Mouse (Mus musculus): ENCODE data around the gene Ntng1. TPM values are rescaled to one million over a fixed set of nuclear protein-coding genes. Genes with fewer than 3 reads are reported as not detected.

Ntng1 gene
- polyA plus RNA-seq, 1 experiment: 0.05 TPM

GRCm38 (mm10) chr3:109917077-109917476 lies 226.7 kb downstream of the Ntng1 start:
- no peak overlapping the region for H3K4me3 ChIP-seq (ENCODE audit: extremely low read depth, insufficient read depth, insufficient read length)
- no peaks in the 10 kb centered on the region for H3K36me3 ChIP-seq (ENCODE audit: control insufficient read depth, insufficient read depth, low read length)
- H3K4me1 ChIP-seq (ENCODE audit: control insufficient read depth, insufficient read depth, insufficient read length): no peaks in the 10 kb centered on the region
- no peak for DNase-seq (ENCODE audit: low read depth in 1 of 2, low spot score in 2 of 2)
- H3K27ac ChIP-seq (ENCODE audit: insufficient read depth, low read length): no peak overlapping the region
- 90% methylated on average over 4 of the region's 4 CpGs for WGBS
- H3K27me3 ChIP-seq (ENCODE audit: control insufficient read depth, insufficient read depth, low read length): no peaks in the 10 kb centered on the region
- TF ChIP-seq CTCF (IDR thresholded peaks at IDR 0.05; ENCODE audit: extremely low read depth, insufficient read depth, insufficient read length, insufficient replicate concordance) (no peak), POLR2A (IDR thresholded peaks at IDR 0.05; ENCODE audit: low read depth, low read length) (no peak)

- Histone ChIP-seq H3K27ac (ENCODE audit: insufficient read depth, low read length) (no peak overlapping the region), H3K36me3 (ENCODE audit: control insufficient read depth, insufficient read depth, low read length) (no peaks in the 10 kb centered on the region), H3K4me1 (ENCODE audit: control insufficient read depth, insufficient read depth, insufficient read length) (no peaks in the 10 kb centered on the region), H3K4me3 (ENCODE audit: extremely low read depth, insufficient read depth, insufficient read length) (no peak overlapping the region), H3K27me3 (ENCODE audit: control insufficient read depth, insufficient read depth, low read length) (no peaks in the 10 kb centered on the region)
- 82% methylated on average over 5 of the region's 5 CpGs for WGBS
- TF ChIP-seq CTCF (IDR thresholded peaks at IDR 0.05; ENCODE audit: extremely low read depth, insufficient read depth, insufficient read length, insufficient replicate concordance): no peak
- TF ChIP-seq POLR2A (IDR thresholded peaks at IDR 0.05; ENCODE audit: low read depth, low read length): no peak
- no peak for DNase-seq (ENCODE audit: low read depth in 1 of 2, low spot score in 2 of 2)
Observed at GRCm38 (mm10) chr3:109914226-109914625, 229.6 kb downstream of the Ntng1 start.

GRCm38 (mm10) chr3:109890600-109890999 lies 253.2 kb downstream of the Ntng1 start:
- no peak for DNase-seq (ENCODE audit: low read depth in 1 of 2, low spot score in 2 of 2)
- Histone ChIP-seq H3K27ac (ENCODE audit: insufficient read depth, low read length) (no peak overlapping the region), H3K27me3 (ENCODE audit: control insufficient read depth, insufficient read depth, low read length) (no peaks in the 10 kb centered on the region), H3K4me1 (ENCODE audit: control insufficient read depth, insufficient read depth, insufficient read length) (no peaks in the 10 kb centered on the region), H3K36me3 (ENCODE audit: control insufficient read depth, insufficient read depth, low read length) (no peaks in the 10 kb centered on the region), H3K4me3 (ENCODE audit: extremely low read depth, insufficient read depth, insufficient read length) (no peak overlapping the region)
- TF ChIP-seq POLR2A (IDR thresholded peaks at IDR 0.05; ENCODE audit: low read depth, low read length) (no peak), CTCF (IDR thresholded peaks at IDR 0.05; ENCODE audit: extremely low read depth, insufficient read depth, insufficient read length, insufficient replicate concordance) (no peak)
- WGBS: 64% methylated on average over 1 of the region's 1 CpGs

- Histone ChIP-seq H3K4me1 (ENCODE audit: control insufficient read depth, insufficient read depth, insufficient read length) (no peaks in the 10 kb centered on the region), H3K4me3 (ENCODE audit: extremely low read depth, insufficient read depth, insufficient read length) (no peak overlapping the region), H3K27ac (ENCODE audit: insufficient read depth, low read length) (no peak overlapping the region), H3K27me3 (ENCODE audit: control insufficient read depth, insufficient read depth, low read length) (no peaks in the 10 kb centered on the region), H3K36me3 (ENCODE audit: control insufficient read depth, insufficient read depth, low read length) (no peaks in the 10 kb centered on the region)
- WGBS: 82% methylated on average over 4 of the region's 4 CpGs
- no peak for DNase-seq (ENCODE audit: low read depth in 1 of 2, low spot score in 2 of 2)
- no peak for TF ChIP-seq CTCF (IDR thresholded peaks at IDR 0.05; ENCODE audit: extremely low read depth, insufficient read depth, insufficient read length, insufficient replicate concordance)
Observed at GRCm38 (mm10) chr3:109885672-109886071, 258.1 kb downstream of the Ntng1 start.

GRCm38 (mm10) chr3:109879061-109879460 lies 264.8 kb downstream of the Ntng1 start:
- WGBS: 84% methylated on average over 4 of the region's 4 CpGs
- DNase-seq (ENCODE audit: low read depth in 1 of 2, low spot score in 2 of 2): no peak
- Histone ChIP-seq H3K27me3 (ENCODE audit: control insufficient read depth, insufficient read depth, low read length) (no peaks in the 10 kb centered on the region), H3K4me1 (ENCODE audit: control insufficient read depth, insufficient read depth, insufficient read length) (no peaks in the 10 kb centered on the region), H3K27ac (ENCODE audit: insufficient read depth, low read length) (no peak overlapping the region), H3K36me3 (ENCODE audit: control insufficient read depth, insufficient read depth, low read length) (no peaks in the 10 kb centered on the region), H3K4me3 (ENCODE audit: extremely low read depth, insufficient read depth, insufficient read length) (no peak overlapping the region)
- TF ChIP-seq POLR2A (IDR thresholded peaks at IDR 0.05; ENCODE audit: low read depth, low read length): no peak

- H3K4me1 ChIP-seq (ENCODE audit: control insufficient read depth, insufficient read depth, insufficient read length): no peaks in the 10 kb centered on the region
- no peak for DNase-seq (ENCODE audit: low read depth in 1 of 2, low spot score in 2 of 2)
Observed at GRCm38 (mm10) chr3:109871986-109872385, 271.8 kb downstream of the Ntng1 start.

GRCm38 (mm10) chr3:109858276-109858675 lies 285.5 kb downstream of the Ntng1 start:
- Histone ChIP-seq H3K4me3 (ENCODE audit: extremely low read depth, insufficient read depth, insufficient read length) (no peak overlapping the region), H3K36me3 (ENCODE audit: control insufficient read depth, insufficient read depth, low read length) (no peaks in the 10 kb centered on the region), H3K27me3 (ENCODE audit: control insufficient read depth, insufficient read depth, low read length) (no peaks in the 10 kb centered on the region), H3K27ac (ENCODE audit: insufficient read depth, low read length) (no peak overlapping the region), H3K4me1 (ENCODE audit: control insufficient read depth, insufficient read depth, insufficient read length) (no peaks in the 10 kb centered on the region)
- DNase-seq (ENCODE audit: low read depth in 1 of 2, low spot score in 2 of 2): no peak
- TF ChIP-seq POLR2A (IDR thresholded peaks at IDR 0.05; ENCODE audit: low read depth, low read length) (no peak), CTCF (IDR thresholded peaks at IDR 0.05; ENCODE audit: extremely low read depth, insufficient read depth, insufficient read length, insufficient replicate concordance) (no peak)
- 93% methylated on average over 1 of the region's 1 CpGs for WGBS

More at GRCm38 (mm10) chr3:109871986-109872385, 271.8 kb downstream of the Ntng1 start:
- H3K27me3 ChIP-seq (ENCODE audit: control insufficient read depth, insufficient read depth, low read length): no peaks in the 10 kb centered on the region
- 93% methylated on average over 17 of the region's 17 CpGs for WGBS
- H3K4me3 ChIP-seq (ENCODE audit: extremely low read depth, insufficient read depth, insufficient read length): no peak overlapping the region
- H3K27ac ChIP-seq (ENCODE audit: insufficient read depth, low read length): no peak overlapping the region
- TF ChIP-seq POLR2A (IDR thresholded peaks at IDR 0.05; ENCODE audit: low read depth, low read length) (no peak), CTCF (IDR thresholded peaks at IDR 0.05; ENCODE audit: extremely low read depth, insufficient read depth, insufficient read length, insufficient replicate concordance) (no peak)
- H3K36me3 ChIP-seq (ENCODE audit: control insufficient read depth, insufficient read depth, low read length): no peaks in the 10 kb centered on the region
